Mouse (Mus musculus) neutrophil, adult 5-6 weeks (primary cell): Measurements from ENCODE around the gene Zcchc10. TPM values are rescaled to one million over a fixed set of nuclear protein-coding genes. Genes with fewer than 3 reads are reported as not detected.
"Not testable (repeated sequence)": the region's sequence is repeated elsewhere in the genome, so short reads cannot be mapped to it uniquely, and the experiment has no call there.

ENCODE experiments used
- ATAC-seq: fragments of 151-379, 151-347 bp; 2 replicates; pipeline ENCODE4 v1.8.0; 2017; ENCODE audit warnings: mild to moderate bottlenecking, moderate TSS enrichment; ENCODE audit not compliant: insufficient number of reproducible peaks, poor library complexity, low FRiP score, severe bottlenecking; ENCODE audit errors: extremely low read depth
- total RNA-seq: library from RNA; stranded (forward); fragments of 200-1000 nt; gene quantifications from 2 replicates; pipeline ENCODE4 v1.2.3, GENCODE M21; 2017

Gene Zcchc10
- total RNA-seq: 4.7 and 7.3 TPM in 2 replicates

DNA sequence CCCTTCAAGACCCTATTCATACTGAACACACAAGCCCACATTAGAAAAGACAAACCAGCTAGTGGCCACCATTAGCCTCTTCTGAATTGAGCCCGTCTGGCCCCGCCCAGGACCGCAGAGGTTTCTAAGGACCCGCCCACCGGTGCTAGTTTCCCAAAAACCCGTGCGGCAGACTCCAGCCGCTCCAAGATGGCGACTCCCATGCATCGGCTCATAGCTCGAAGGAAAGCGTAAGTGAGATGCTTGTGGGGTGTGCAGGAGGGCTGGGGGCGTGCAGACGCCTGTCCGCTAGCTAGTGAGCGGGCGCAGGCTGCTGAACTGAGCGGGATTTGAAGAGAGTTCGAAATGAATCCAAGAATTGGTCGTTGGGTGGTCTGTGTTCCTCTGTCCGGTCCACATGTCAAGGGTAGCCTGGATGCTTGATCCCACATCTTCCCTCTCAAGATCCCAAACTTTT, at the start of gene Zcchc10:
Gene Zcchc10 (plus strand): TSS at position 168 of the 457 bp plus-strand sequence.
- ATAC-seq: peak; percentile 100

DNA sequence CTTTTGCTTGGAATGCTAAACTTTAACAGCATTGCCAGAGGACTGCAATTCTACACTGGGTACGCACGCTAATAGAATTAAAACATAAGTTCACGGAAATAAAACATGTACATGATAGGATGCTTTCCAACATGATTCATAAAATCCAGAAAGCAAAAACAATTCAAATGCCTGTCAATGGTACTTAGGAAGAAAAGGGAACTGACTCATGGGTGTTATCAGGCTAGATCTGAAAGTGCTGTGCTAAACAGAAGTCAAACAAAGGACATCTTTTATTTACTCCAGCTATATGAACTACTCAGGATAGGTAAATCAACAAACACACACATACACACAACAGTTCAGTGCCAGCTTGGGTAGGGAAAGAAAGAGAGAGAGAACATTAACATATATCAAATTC, 49.1 kb upstream of the Zcchc10 start:
- ATAC-seq: no peak

DNA sequence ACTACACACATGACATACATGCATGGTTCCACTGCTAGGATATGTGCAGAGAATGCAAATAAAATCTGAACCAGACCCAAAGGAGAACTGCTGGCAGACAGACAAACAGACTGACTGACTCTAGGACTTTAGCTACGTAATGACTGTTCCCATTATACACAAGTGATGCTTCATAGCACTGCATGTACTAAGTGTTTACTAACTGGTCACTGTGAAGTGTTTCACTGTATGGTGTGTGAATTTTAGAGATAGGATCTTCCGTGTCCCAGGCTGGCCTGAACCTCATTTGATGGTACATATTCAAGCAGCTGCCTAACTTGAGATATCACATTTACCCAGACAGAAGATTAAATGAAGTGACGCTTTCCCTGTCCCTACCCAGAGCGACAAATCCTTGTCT, 46.1 kb upstream of the Zcchc10 start:
- no peak for ATAC-seq

DNA sequence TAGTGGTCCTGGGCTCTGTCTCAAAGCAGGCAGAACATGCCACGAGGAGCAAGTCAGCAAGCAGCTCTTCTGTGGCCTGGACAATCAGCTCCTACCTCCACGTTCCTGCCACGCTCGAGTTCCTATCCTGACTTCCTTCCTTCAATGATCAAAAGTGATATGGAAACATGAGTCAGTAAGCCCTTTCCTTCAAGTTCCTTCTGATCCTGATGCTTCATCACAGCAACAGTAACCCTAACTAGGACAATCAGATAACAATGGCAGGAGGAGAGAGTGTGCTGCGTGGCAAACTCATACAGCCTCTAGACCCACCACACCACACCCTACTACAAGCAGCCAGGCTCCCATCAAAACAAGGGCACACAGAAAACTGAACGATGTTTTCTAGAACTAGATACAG, 38.6 kb upstream of the Zcchc10 start:
- no peak for ATAC-seq

DNA sequence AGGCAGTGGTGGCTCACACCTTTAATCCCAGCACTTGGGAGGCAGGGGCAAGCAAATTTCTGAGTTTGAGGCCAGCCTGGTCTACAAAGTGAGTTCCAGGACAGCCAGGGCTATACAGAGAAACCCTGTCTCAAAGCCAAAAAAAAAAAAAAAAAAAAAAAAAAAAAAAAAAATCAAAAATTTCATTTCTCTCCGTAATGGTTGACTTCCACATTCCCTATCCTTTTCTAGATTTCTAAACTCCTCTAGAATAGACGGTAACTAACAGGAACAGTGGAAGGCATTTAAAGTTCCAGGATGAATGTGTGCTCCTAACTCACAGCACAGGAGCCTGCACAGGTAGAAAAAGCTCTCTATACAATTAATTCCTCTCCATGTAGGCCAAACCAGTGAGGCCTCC, 34.3 kb upstream of the Zcchc10 start:
- not testable (repeated sequence) for ATAC-seq

DNA sequence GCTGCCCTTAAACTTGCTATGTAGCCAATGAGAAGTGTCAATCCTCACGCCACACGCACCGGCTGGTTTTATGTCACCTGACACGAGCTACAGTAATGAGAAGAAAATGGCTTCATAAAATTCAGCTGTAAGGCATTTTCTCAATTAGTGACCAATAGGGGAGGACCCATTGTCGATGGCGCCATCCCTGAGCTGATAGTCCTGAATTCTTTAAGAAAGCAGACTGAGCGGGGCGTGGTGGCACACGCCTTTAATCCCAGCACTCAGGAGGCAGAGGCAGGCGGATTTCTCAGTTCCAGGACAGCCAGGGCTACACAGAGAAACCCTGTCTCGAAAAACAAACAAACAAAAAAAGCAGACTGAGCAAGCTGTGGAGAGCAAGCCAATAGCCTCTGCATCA, 33.6 kb upstream of the Zcchc10 start:
- ATAC-seq: no peak

- ATAC-seq: no peak
Observed at GRCm38 (mm10) chr11:53294441-53294840, 30.0 kb upstream of the Zcchc10 start.

DNA sequence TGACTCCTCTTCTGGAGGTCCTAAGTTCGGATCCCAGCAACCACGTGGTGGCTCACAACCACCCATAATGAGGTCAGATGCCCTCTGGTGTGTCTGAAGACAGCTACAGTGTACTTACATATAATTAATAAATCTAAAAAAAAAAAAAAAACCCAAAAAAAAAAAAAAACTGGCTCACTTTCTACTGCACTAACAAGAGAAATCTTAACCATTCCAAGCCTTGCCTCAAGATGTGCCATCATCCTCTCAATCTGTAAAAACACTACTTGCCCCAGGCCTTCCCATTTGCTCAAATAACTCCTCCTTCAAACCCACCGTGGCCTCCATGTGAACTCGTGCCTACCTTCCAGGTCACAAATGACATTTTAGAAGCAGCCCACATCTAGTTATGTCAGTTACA, 27.6 kb upstream of the Zcchc10 start:
- no peak for ATAC-seq

- no peak for ATAC-seq
Observed at GRCm38 (mm10) chr11:53297947-53298860, 26.3 kb upstream of the Zcchc10 start.

GRCm38 (mm10) chr11:53299551-53300329, 24.7 kb upstream of the Zcchc10 start:
- peak; percentile 46 for ATAC-seq

GRCm38 (mm10) chr11:53300330-53301166, 23.9 kb upstream of the Zcchc10 start, which contains the start of gene Hspa4:
TSS of gene Hspa4 (minus strand) at chr11:53300457.
- peak; percentile 92 for ATAC-seq

- ATAC-seq: no peak
Observed at GRCm38 (mm10) chr11:53301167-53301515, 23.3 kb upstream of the Zcchc10 start.

DNA sequence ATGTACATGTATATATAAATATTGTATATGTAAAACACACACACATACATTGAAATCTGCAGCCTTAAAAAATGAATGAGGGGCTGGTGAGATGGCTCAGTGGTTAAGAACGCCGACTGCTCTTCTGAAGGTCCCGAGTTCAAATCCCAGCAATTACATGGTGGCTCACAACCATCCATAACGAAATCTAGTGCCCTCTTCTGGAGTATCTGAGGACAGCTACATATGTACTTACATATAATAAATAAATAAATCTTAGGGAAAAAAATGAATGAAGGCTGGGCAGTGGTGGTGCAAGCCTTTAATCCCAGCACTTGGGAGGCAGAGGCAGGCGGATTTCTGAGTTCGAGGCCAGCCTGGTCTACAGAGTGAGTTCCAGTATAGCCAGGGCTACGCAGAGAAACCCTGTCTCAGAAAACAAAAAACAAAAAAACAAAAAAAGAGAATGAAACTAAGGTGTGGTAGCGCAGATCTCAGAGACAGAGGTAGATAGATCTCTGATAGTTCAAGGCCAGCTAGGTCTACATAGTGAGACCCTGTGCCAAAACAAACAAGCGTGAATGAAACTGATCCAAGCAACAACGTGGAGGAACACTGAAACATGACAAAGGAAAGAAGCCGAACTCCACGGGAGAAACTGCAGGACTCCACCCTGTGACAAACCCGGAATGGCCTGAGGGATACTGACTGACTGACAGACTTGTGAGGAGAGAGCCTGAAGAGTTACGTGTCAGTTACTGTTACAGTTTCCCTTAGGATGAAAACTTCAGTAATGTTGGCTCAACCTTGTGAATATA, 20.2 kb upstream of the Zcchc10 start:
- ATAC-seq: no peak

DNA sequence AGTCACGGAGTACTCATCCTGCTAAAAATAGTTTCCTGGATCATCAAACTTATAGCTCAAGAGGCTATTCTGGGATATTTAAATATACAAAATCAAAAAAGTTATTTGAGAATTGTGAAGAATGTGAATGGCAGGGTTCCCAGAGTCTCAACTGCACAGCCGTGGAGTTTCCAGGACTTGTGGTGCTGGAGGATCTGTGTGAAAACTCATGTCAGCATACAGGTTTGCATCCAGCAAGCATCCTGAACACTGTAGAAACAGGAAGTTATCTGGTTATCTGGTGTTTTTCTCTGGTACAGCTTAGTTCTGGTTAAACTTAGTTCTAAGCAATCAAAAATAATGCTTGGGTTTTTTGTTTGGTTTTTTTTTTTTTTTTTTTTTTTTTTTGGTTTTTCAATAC, 17.5 kb upstream of the Zcchc10 start:
- no peak for ATAC-seq

DNA sequence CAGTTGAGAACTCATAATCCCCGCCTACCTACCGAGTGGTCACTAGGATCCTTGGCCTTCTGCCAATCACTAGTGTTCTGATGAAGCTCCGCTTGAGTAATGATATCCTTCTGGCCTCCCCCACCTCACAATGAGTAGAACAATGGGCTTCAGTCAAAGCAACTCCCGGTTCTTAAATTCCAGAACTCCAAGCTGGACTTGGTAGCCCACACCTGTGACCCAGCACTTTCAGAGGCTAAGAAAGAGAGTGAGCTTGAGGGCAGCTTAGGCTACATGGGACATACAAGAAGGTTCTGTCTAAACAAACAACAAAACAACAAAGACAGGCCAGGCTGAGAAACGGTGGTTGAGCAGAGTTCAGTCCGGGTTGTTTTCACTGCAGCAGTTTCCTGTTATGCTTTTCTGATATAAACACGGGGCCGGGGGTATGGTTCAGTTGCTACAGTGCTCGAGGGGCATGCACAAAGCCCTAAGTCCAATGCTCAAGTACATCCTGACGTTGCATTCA, 16.9 kb upstream of the Zcchc10 start:
- ATAC-seq: 0 out of 2 replicates have a peak, but pooled peaks have one; percentile 13

DNA sequence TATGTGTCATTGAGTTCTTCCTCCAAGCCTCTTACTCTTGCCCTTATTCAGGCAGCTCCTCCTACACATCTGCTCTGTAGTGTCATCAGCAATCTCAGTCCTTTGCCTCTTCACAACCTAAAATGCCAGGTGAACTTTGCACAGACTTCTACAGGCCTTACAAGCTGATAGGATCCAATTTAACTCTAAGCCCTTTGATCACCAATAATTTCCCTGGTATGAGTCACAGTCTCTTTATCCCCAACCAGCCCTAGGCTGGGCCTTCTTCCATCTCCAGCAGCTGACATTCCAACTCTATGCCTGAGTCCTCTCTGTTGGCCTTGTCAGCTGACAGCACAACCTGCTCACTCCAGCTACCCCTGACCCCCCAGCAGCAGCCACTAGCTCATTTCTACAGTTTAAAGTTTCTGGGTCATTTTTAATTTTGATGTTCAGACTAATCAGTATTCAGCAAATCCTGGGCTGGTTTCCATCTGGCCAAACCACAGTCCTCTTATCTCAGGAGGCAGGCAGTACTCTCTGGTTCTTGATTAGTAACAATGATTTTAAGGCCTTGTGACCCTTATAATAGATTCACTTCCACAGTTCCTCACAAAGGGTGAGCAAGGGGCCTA, 16.1 kb upstream of the Zcchc10 start:
- no peak; the same call in 1 of the 2 replicates for ATAC-seq

GRCm38 (mm10) chr11:53308884-53309310, 15.6 kb upstream of the Zcchc10 start:
- ATAC-seq: no peak

DNA sequence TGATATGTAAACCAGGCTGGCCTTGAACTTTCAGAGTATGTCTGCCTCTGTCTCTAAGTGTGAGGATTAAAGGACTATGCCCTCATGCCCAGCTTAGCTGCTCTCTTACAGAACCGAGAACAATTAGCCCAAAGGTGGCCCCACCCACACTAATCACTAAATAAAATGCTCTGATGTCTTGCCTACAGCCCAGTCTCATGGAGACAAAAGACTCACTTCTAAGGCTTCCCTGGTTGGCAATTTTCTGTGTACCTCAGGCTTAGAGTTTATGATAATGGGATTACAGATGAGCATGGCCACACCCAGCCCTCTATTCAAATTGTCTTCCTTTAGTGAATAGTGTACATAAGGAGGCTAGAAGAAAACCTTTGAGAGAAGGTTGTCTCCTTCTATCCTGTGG, 13.1 kb upstream of the Zcchc10 start:
- no peak for ATAC-seq
